Mouse (Mus musculus) brain, embryonic 14.5 days (tissue): ENCODE results near the gene Olfr1222. TPM values are rescaled to one million over a fixed set of nuclear protein-coding genes. Genes with fewer than 3 reads are reported as not detected.
"Not testable (repeated sequence)": the region's sequence is repeated elsewhere in the genome, so short reads cannot be mapped to it uniquely, and the experiment has no call there.

Experiments used
- DNase-seq: peaks from one replicate; pipeline ENCODE4 v3.0.0-alpha.2; 2011; ENCODE audit warnings: low read depth
- CTCF ChIP-seq: fragments of 200-500 bp; IDR thresholded peaks from 2 replicates; pipeline ENCODE4 v1.5.1; 2012; ENCODE audit warnings: inconsistent platforms, mild to moderate bottlenecking, moderate library complexity, borderline replicate concordance; ENCODE audit not compliant: insufficient read depth, insufficient read length; ENCODE audit errors: extremely low read depth
- POLR2A ChIP-seq: fragments of 200-500 bp; IDR thresholded peaks from 2 replicates; pipeline ENCODE4 v1.6.1; 2012; ENCODE audit warnings: mild to moderate bottlenecking, inconsistent platforms, borderline replicate concordance; ENCODE audit not compliant: poor library complexity, insufficient read depth, insufficient read length, severe bottlenecking; ENCODE audit errors: extremely low read depth
- polyA plus RNA-seq: library from polyadenylated mRNA; depleted of rRNA; stranded (reverse); fragments of >200 nt; gene quantifications from 2 replicates; pipeline ENCODE4 v1.2.3, GENCODE M21; 2012; rRNA removed

Olfr1222 gene
- polyA plus RNA-seq, result not detected in 2 replicates

- TF ChIP-seq CTCF, result no peak
- TF ChIP-seq POLR2A, result no peak
- no peak for DNase-seq
Measured at GRCm38 (mm10) chr2:89132954-89133353, at the start of gene Olfr1222. Gene Olfr1222, minus strand, starts transcription at chr2:89133054.

- TF ChIP-seq POLR2A, result no peak
- no peak for TF ChIP-seq CTCF
- no peak for DNase-seq
Measured at GRCm38 (mm10) chr2:89174569-89174968, 41.7 kb upstream of the Olfr1222 start, which contains the start of gene Olfr1225. Gene Olfr1225, minus strand, starts transcription at chr2:89174669.

GRCm38 (mm10) chr2:89164711-89165110 lies 31.9 kb upstream of the Olfr1222 start:
- DNase-seq, result not testable (repeated sequence)

- not testable (repeated sequence) for DNase-seq
Measured at GRCm38 (mm10) chr2:89163991-89164390, 31.1 kb upstream of the Olfr1222 start, which contains the start of gene Olfr1224-ps1. Gene Olfr1224-ps1, minus strand, starts transcription at chr2:89164091.

GRCm38 (mm10) chr2:89151460-89151859 lies 18.6 kb upstream of the Olfr1222 start, which contains the start of gene Olfr1223:
Gene Olfr1223, minus strand, starts transcription at chr2:89151560.
- no peak for TF ChIP-seq POLR2A
- no peak for TF ChIP-seq CTCF
- no peak for DNase-seq

GRCm38 (mm10) chr2:89117183-89117582 lies 15.7 kb downstream of the Olfr1222 start, which contains the start of gene Olfr1221:
Gene Olfr1221, minus strand, starts transcription at chr2:89117283.
- no peak for DNase-seq
- no peak for TF ChIP-seq CTCF
- no peak for TF ChIP-seq POLR2A

GRCm38 (mm10) chr2:89106735-89107134 lies 26.1 kb downstream of the Olfr1222 start, which contains the start of gene Olfr1220:
Gene Olfr1220, minus strand, starts transcription at chr2:89106835.
- TF ChIP-seq POLR2A (no peak), CTCF (no peak)
- no peak for DNase-seq

GRCm38 (mm10) chr2:89105651-89106050 lies 27.2 kb downstream of the Olfr1222 start:
- TF ChIP-seq POLR2A (no peak), CTCF (no peak)

GRCm38 (mm10) chr2:89093848-89094247 lies 39.0 kb downstream of the Olfr1222 start:
- DNase-seq, result no peak
- TF ChIP-seq CTCF (no peak), POLR2A (no peak)

More at GRCm38 (mm10) chr2:89105651-89106050, 27.2 kb downstream of the Olfr1222 start:
- no peak for DNase-seq

GRCm38 (mm10) chr2:89083413-89083812 lies 49.4 kb downstream of the Olfr1222 start, which contains the start of gene Olfr1219:
Gene Olfr1219, minus strand, starts transcription at chr2:89083513.
- TF ChIP-seq POLR2A (no peak), CTCF (no peak)
- DNase-seq, result no peak

- no peak for TF ChIP-seq CTCF
Measured at GRCm38 (mm10) chr2:89081487-89081886, 51.4 kb downstream of the Olfr1222 start.

More at GRCm38 (mm10) chr2:89081487-89081886, 51.4 kb downstream of the Olfr1222 start:
- DNase-seq, result no peak

Other genes starting within 250 kb of the Olfr1222 start
- not detected in 2 replicates for gene Olfr1208, start 230.7 kb downstream of the Olfr1222 start, polyA plus RNA-seq
- gene Olfr1209, start 217.9 kb downstream of the Olfr1222 start, polyA plus RNA-seq, result not detected in 2 replicates
- gene Olfr1211, start 194.9 kb downstream of the Olfr1222 start, polyA plus RNA-seq, result not detected in 2 replicates
- not detected in 2 replicates for gene Olfr1212, start 179.1 kb downstream of the Olfr1222 start, polyA plus RNA-seq
- not detected in 2 replicates for gene Gm13762, start 152.8 kb downstream of the Olfr1222 start, polyA plus RNA-seq
- not detected in 2 replicates for gene Olfr1214, start 140.4 kb downstream of the Olfr1222 start, polyA plus RNA-seq
- gene Olfr1215, start 126.1 kb downstream of the Olfr1222 start, polyA plus RNA-seq, result not detected in 2 replicates
- gene Olfr1216, start 114.7 kb downstream of the Olfr1222 start, polyA plus RNA-seq, result not detected in 2 replicates
- gene Olfr1217, start 101.0 kb downstream of the Olfr1222 start, polyA plus RNA-seq, result not detected in 2 replicates
- gene Olfr1218, start 71.9 kb downstream of the Olfr1222 start, polyA plus RNA-seq, result not detected in 2 replicates
- not detected in 2 replicates for gene Olfr1219, start 49.5 kb downstream of the Olfr1222 start, polyA plus RNA-seq
- gene Olfr1220, start 26.2 kb downstream of the Olfr1222 start, polyA plus RNA-seq, result not detected in 2 replicates
- gene Olfr1221, start 15.8 kb downstream of the Olfr1222 start, polyA plus RNA-seq, result not detected in 2 replicates
- gene Olfr1223, start 18.5 kb upstream of the Olfr1222 start, polyA plus RNA-seq, result not detected in 2 replicates
- not detected in 2 replicates for gene Olfr1224-ps1, start 31.0 kb upstream of the Olfr1222 start, polyA plus RNA-seq
- not detected in 2 replicates for gene Olfr1225, start 41.6 kb upstream of the Olfr1222 start, polyA plus RNA-seq
- not detected in 2 replicates for gene Olfr1226, start 67.0 kb upstream of the Olfr1222 start, polyA plus RNA-seq
- gene Olfr1228, start 121.0 kb upstream of the Olfr1222 start, polyA plus RNA-seq, result not detected in 2 replicates
- not detected in 2 replicates for gene Olfr1229, start 155.0 kb upstream of the Olfr1222 start, polyA plus RNA-seq
- gene Olfr1230, start 164.2 kb upstream of the Olfr1222 start, polyA plus RNA-seq, result not detected in 2 replicates
- not detected in 2 replicates for gene Olfr1231, start 174.0 kb upstream of the Olfr1222 start, polyA plus RNA-seq
- gene Olfr1232, start 196.6 kb upstream of the Olfr1222 start, polyA plus RNA-seq, result not detected in 2 replicates
- not detected in 2 replicates for gene Olfr1233, start 209.3 kb upstream of the Olfr1222 start, polyA plus RNA-seq
- not detected in 2 replicates for gene Olfr1234, start 231.8 kb upstream of the Olfr1222 start, polyA plus RNA-seq